Mouse (Mus musculus): Measurements from ENCODE around the gene Rabac1. TPM values are rescaled to one million over a fixed set of nuclear protein-coding genes. Genes with fewer than 3 reads are reported as not detected.
A peak's percentile ranks its signal among the peaks of the same experiment; 100 is the strongest.

The Rabac1 gene
- polyA plus RNA-seq, 1 experiment: 806 TPM

DNA sequence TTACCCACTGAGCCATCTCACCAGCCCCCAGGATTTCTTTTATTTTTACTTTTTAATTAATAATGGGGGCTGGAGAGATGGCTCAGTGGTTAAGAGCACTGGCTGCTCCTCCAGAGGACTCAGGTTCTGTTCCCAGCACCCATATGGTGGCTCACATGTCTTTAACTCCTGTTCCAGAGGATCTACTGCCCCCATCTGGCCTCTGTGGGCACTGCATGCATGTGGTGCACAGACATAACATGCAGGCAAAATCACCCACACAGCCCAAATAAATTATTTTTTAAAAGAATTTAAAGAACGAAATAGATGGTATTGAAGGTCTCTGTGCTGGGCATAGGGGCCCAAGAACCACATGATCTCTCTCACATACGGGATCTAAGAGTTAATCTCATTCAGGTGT is 11.8 kb upstream of the Rabac1 start:
- Histone ChIP-seq H3K4me3 (replicated peaks; ENCODE audit: extremely low read depth, low read depth, low read length) (no peak overlapping the region), H3K4me1 (ENCODE audit: control insufficient read depth, insufficient read depth, low read length) (no peaks in the 10 kb centered on the region)
- WGBS: 86% methylated on average over 2 of the region's 2 CpGs
- no peak for DNase-seq
- TF ChIP-seq CTCF (IDR thresholded peaks at IDR 0.05; ENCODE audit: insufficient read depth, low read length) (no peak), POLR2A (IDR thresholded peaks at IDR 0.05; ENCODE audit: borderline replicate concordance, extremely low read depth, low read depth, low read length) (no peak)

GRCm38 (mm10) chr7:24983396-24983795 is 10.8 kb upstream of the Rabac1 start:
- 80% methylated on average over 5 of the region's 5 CpGs for WGBS
- TF ChIP-seq CTCF (IDR thresholded peaks at IDR 0.05; ENCODE audit: insufficient read depth, low read length) (no peak), POLR2A (IDR thresholded peaks at IDR 0.05; ENCODE audit: borderline replicate concordance, extremely low read depth, low read depth, low read length) (no peak)
- no peak for DNase-seq
- Histone ChIP-seq H3K4me1 (ENCODE audit: control insufficient read depth, insufficient read depth, low read length) (no peaks in the 10 kb centered on the region), H3K4me3 (replicated peaks; ENCODE audit: extremely low read depth, low read depth, low read length) (no peak overlapping the region)

DNA sequence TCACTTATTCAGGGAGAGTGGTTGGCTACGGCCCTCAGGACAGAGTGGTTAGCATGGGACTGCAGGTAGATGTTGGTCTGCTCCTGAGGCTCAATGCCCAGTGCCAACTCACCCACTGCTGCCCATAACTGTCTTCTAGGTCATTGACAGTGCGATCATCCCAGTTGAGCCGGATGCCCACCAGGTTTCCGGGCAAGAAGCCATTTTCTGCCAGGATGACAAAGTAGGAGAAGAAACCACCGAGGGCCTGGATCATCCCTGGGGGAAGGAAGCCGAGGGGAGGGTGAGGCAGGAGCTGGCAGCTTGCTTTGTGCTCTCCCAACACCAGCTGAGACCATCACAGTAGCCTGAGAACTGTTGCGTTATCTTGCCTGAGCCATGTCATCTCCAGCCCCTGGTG is 7.9 kb upstream of the Rabac1 start:
- H3K4me1 ChIP-seq (ENCODE audit: control insufficient read depth, insufficient read depth, low read length): no peaks in the 10 kb centered on the region
- DNase-seq: no peak
- TF ChIP-seq POLR2A (IDR thresholded peaks at IDR 0.05; ENCODE audit: borderline replicate concordance, extremely low read depth, low read depth, low read length): no peak
- no peak for TF ChIP-seq CTCF (IDR thresholded peaks at IDR 0.05; ENCODE audit: insufficient read depth, low read length)
- WGBS: 69% methylated on average over 7 of the region's 7 CpGs
- H3K4me3 ChIP-seq (replicated peaks; ENCODE audit: extremely low read depth, low read depth, low read length): no peak overlapping the region

DNA sequence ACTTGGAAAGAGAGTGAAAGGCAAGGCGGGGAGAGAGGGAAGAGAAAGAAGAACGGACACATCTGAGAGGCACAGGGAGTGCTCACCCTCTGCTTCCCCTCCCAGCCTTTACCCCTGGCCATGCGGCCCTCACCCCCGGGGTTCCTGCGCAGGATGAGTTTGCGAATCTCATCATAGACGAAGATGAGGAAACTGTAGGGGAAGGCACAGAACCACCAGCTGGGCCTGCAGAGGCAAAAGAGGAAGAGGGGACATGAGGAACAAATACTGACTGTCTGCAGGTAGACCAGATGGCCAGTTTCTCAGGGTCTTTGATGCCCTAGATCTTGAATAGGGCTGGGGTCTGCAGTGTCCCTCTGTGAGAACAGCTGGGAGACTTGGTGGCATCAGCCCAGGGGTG is 6.2 kb upstream of the Rabac1 start:
- WGBS: 74% methylated on average over 7 of the region's 7 CpGs
- no peak for DNase-seq
- H3K4me3 ChIP-seq (replicated peaks; ENCODE audit: extremely low read depth, low read depth, low read length): no peak overlapping the region
- no peaks in the 10 kb centered on the region for H3K4me1 ChIP-seq (ENCODE audit: control insufficient read depth, insufficient read depth, low read length)
- TF ChIP-seq POLR2A (IDR thresholded peaks at IDR 0.05; ENCODE audit: borderline replicate concordance, extremely low read depth, low read depth, low read length) (no peak), CTCF (IDR thresholded peaks at IDR 0.05; ENCODE audit: insufficient read depth, low read length) (no peak)

DNA sequence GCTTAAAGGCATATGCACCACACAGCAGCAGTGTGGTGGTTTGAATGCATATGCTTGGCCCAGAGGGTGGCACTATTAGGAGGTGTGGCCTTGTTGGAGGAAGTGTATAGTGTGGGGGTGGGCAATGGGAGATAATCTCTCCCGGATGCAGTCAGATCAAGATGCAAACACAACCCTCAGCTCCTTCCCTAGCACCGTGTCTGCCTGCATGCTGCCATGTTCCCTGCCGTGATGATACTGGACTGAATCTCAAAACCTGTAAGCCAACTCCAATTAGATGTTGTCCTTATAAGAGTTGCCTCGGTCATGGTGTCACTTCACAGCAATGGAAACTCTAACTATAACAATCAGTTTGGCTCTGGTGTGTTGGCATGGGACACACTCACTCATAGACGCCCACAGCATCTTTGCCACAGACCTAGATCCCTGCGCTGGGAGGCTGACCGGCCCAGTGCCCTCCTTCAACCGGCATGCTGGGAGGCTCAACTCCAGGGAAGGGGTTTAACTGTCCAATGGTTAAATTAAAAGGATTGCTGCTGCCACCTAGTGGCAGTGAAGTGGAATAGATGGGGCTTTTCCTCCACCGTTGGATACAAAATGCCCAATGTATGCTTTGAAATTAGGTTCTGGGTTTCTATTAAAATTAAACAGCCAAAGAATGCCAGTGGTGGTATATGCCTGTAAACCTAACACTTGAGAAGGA is 2.5 kb upstream of the Rabac1 start:
- TF ChIP-seq POLR2A (IDR thresholded peaks at IDR 0.05; ENCODE audit: borderline replicate concordance, extremely low read depth, low read depth, low read length) (no peak), CTCF (IDR thresholded peaks at IDR 0.05; ENCODE audit: insufficient read depth, low read length) (peak; percentile 39)
- DNase-seq: peak; percentile 28
- WGBS: 24% methylated on average over 9 of the region's 9 CpGs
- peaks cover 2% of the 10 kb centered on the region; the same call in 1 of the 2 replicates for H3K4me1 ChIP-seq (ENCODE audit: control insufficient read depth, insufficient read depth, low read length)
- no peak overlapping the region for H3K4me3 ChIP-seq (replicated peaks; ENCODE audit: extremely low read depth, low read depth, low read length)

GRCm38 (mm10) chr7:24973902-24974301 is 1.3 kb upstream of the Rabac1 start:
- TF ChIP-seq CTCF (IDR thresholded peaks at IDR 0.05; ENCODE audit: insufficient read depth, low read length): no peak
- TF ChIP-seq POLR2A (IDR thresholded peaks at IDR 0.05; ENCODE audit: borderline replicate concordance, extremely low read depth, low read depth, low read length): no peak
- no peak for DNase-seq
- 60% methylated on average over 5 of the region's 5 CpGs for WGBS
- H3K4me3 ChIP-seq (replicated peaks; ENCODE audit: extremely low read depth, low read depth, low read length): no peak overlapping the region
- H3K4me1 ChIP-seq (ENCODE audit: control insufficient read depth, insufficient read depth, low read length): peaks cover 2% of the 10 kb centered on the region; the same call in 1 of the 2 replicates

DNA sequence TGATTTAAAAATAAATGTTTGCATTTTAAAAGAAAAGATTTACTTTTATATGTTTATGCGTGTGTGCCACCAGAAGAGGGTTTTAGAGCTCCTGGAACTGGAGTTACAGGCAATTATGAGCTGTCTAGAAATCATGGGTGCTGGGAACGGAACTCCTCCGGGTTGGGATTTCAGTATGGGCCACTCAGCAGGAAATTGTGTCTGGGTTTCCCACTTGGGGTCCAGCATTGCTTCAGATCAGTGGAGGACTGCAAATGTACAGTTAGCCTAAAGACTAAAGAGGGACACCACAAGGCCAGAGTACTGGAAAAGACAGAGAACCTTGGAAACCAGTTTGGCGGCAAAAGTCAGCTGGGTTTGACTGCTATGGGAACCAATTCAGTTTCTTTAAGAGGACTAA is 654 bp upstream of the Rabac1 start:
- no peak for TF ChIP-seq POLR2A (IDR thresholded peaks at IDR 0.05; ENCODE audit: borderline replicate concordance, extremely low read depth, low read depth, low read length)

DNA sequence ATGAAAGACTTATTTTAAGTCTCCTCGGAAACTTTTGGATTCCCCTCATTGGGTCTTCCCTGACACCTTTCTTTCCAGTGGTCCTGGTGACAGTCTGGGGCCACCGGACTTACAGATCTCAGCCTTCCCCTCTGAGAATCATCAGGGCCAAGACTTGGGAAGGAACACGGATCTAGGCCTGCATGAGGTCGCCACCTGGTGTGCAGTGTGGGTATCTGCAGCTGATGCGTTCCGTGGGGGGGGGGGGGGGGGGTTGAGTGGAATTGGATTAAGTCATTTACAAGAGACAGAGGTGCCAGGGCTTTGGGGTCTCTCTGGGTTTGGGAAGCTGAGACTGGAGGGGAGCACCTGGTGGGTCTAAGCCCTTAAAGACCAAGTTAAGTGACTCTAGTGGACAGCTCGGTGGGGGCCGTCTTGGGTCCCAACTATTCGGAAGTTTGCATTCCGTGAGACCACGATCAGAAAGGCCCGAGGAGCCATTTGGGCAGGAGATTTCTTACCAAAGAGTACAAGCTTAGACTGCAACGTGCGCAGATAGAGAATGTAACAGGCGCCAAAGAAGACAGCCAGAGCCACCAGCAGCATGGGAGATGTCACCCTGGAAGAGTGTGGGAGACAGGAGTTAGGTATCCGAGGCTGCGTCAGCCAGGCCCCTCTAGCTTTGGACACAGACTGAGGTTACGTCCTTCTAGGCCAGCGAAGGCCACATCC is 1.1 kb downstream of the Rabac1 start:
- H3K4me3 ChIP-seq (replicated peaks; ENCODE audit: extremely low read depth, low read depth, low read length): peak overlapping the region; percentile 82
- 9% methylated on average over 19 of the region's 19 CpGs for WGBS
- no peak for DNase-seq
- H3K4me1 ChIP-seq (ENCODE audit: control insufficient read depth, insufficient read depth, low read length): peaks cover 2% of the 10 kb centered on the region; the same call in 1 of the 2 replicates
- TF ChIP-seq POLR2A (IDR thresholded peaks at IDR 0.05; ENCODE audit: borderline replicate concordance, extremely low read depth, low read depth, low read length) (no peak), CTCF (IDR thresholded peaks at IDR 0.05; ENCODE audit: insufficient read depth, low read length) (peak; percentile 76)

More for the DNA sequence above, 654 bp upstream of the Rabac1 start:
- WGBS: 80% methylated on average over 4 of the region's 4 CpGs
- peaks cover 2% of the 10 kb centered on the region; the same call in 1 of the 2 replicates for H3K4me1 ChIP-seq (ENCODE audit: control insufficient read depth, insufficient read depth, low read length)
- DNase-seq: no peak
- no peak overlapping the region for H3K4me3 ChIP-seq (replicated peaks; ENCODE audit: extremely low read depth, low read depth, low read length)

DNA sequence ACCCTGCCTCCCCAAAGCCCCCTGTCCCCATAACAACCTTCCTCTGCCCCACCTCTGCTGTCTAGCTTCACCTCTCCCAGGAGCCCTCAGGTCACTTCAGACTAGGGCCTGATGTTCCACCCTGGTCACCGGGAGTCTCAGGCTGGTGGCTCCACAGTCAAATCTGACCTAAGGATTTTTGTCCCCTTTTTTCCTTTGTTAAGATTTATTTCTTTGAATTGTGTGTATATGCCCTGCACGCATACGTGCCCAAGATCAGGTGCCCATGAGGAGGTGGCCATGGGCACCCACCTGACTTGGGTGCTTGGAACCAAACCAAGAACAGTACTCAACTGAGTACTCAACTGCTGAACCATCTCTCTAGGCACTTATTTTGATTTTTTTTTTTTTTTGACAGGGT is 2.2 kb downstream of the Rabac1 start:
- TF ChIP-seq POLR2A (IDR thresholded peaks at IDR 0.05; ENCODE audit: borderline replicate concordance, extremely low read depth, low read depth, low read length) (no peak), CTCF (IDR thresholded peaks at IDR 0.05; ENCODE audit: insufficient read depth, low read length) (no peak)
- DNase-seq: no peak
- Histone ChIP-seq H3K4me1 (ENCODE audit: control insufficient read depth, insufficient read depth, low read length) (peaks cover 2% of the 10 kb centered on the region; the same call in 1 of the 2 replicates), H3K4me3 (replicated peaks; ENCODE audit: extremely low read depth, low read depth, low read length) (no peak overlapping the region)
- WGBS: 89% methylated on average over 3 of the region's 3 CpGs

GRCm38 (mm10) chr7:24969805-24970204 is 2.7 kb downstream of the Rabac1 start:
- no peak for TF ChIP-seq CTCF (IDR thresholded peaks at IDR 0.05; ENCODE audit: insufficient read depth, low read length)
- TF ChIP-seq POLR2A (IDR thresholded peaks at IDR 0.05; ENCODE audit: borderline replicate concordance, extremely low read depth, low read depth, low read length): no peak
- peaks cover 2% of the 10 kb centered on the region; the same call in 1 of the 2 replicates for H3K4me1 ChIP-seq (ENCODE audit: control insufficient read depth, insufficient read depth, low read length)
- WGBS: 86% methylated on average over 12 of the region's 12 CpGs
- H3K4me3 ChIP-seq (replicated peaks; ENCODE audit: extremely low read depth, low read depth, low read length): no peak overlapping the region
- DNase-seq: no peak
